Comparison of ENCODE assay signal across 34 mouse cellular contexts in the genomic region with DNA sequence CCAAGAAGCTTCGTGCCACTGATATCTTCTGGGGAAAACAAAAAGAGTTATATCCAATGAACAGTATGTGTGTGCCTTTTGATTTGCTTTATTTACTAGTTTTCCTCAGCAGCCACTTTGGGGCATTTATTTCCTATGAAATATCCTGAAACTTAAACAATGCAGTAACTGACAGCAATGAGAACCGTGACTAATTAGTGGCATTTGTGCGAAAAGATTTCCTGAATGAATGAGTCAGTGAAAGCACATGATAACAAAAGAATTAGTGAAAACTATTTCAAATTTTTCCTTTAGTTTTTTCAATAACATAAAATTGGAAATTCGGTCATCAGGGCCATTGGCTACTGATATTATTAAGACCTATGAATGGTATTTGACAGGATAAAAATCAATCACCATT.
"Had no signal": no experiment of that assay in that cellular context is flagged by ENCODE, and none has a peak within 500 bp of the region (broad histone marks: within the 10 kb centered on the region; RNA-seq: fewer than 3 reads in every experiment).

No protein-coding gene starts in this region.

- H3K27ac ChIP-seq: heart, embryonic 13.5 days; heart, embryonic 15.5 days; hindbrain, embryonic 10.5 days; hindbrain, embryonic 12.5 days; hindbrain, embryonic 13.5 days; hindbrain, embryonic 14.5 days; hindbrain, embryonic 15.5 days; intestine, embryonic 15.5 days; kidney, embryonic 15.5 days; kidney, postnatal 0 days; layer of hippocampus, adult 2 months; left cerebral cortex, adult 2 months had no signal

- H3K4me1 ChIP-seq: heart, embryonic 12.5 days; heart, embryonic 13.5 days; heart, embryonic 15.5 days; hindbrain, embryonic 12.5 days; hindbrain, embryonic 13.5 days; hindbrain, embryonic 15.5 days; intestine, embryonic 15.5 days; kidney, embryonic 15.5 days had no signal

- H3K36me3 ChIP-seq: heart, embryonic 12.5 days; heart, embryonic 13.5 days; heart, embryonic 15.5 days; hindbrain, embryonic 10.5 days; hindbrain, embryonic 12.5 days; hindbrain, embryonic 13.5 days; hindbrain, embryonic 15.5 days; intestine, embryonic 15.5 days; kidney, embryonic 15.5 days had no signal

- H3K9ac ChIP-seq: heart, embryonic 12.5 days; heart, embryonic 13.5 days; heart, embryonic 15.5 days; hindbrain, embryonic 12.5 days; hindbrain, embryonic 13.5 days; hindbrain, embryonic 14.5 days; hindbrain, embryonic 15.5 days; intestine, embryonic 15.5 days; kidney, embryonic 15.5 days had no signal

- H3K9me3 ChIP-seq: heart, embryonic 12.5 days; heart, embryonic 13.5 days; heart, embryonic 15.5 days; hindbrain, embryonic 10.5 days; hindbrain, embryonic 12.5 days; hindbrain, embryonic 13.5 days; hindbrain, embryonic 15.5 days; intestine, embryonic 15.5 days; kidney, embryonic 15.5 days had no signal

- DNase-seq: heart, postnatal 10 days; heart, postnatal 14 days; heart, postnatal 36 days; heart, postnatal 4 days; kidney, adult 11 months; kidney, adult 18-20 months; kidney, adult 2 months; kidney, adult 8-10 months; kidney, adult 9 months; kidney, postnatal 10 days; kidney, postnatal 14 days; kidney, postnatal 25 days; kidney, postnatal 36 days; kidney, postnatal 4 days; layer of hippocampus, adult 9-11 months; layer of hippocampus, postnatal 36 days had no signal

- H3K4me3 ChIP-seq: heart, embryonic 12.5 days; heart, embryonic 13.5 days; heart, embryonic 15.5 days; hindbrain, embryonic 10.5 days; hindbrain, embryonic 12.5 days; hindbrain, embryonic 13.5 days; hindbrain, embryonic 15.5 days; intestine, embryonic 15.5 days; kidney, embryonic 15.5 days; layer of hippocampus, adult 2 months; left cerebral cortex, adult 2 months had no signal

- ATAC-seq: hindbrain, embryonic 16.5 days; inflammation-experienced regulatory T-cells, adult 6 months; intestine, embryonic 15.5 days; intestine, embryonic 16.5 days; intestine, postnatal 0 days had no signal

- H3K27me3 ChIP-seq: heart, embryonic 12.5 days; heart, embryonic 13.5 days; heart, embryonic 15.5 days; hindbrain, embryonic 12.5 days; hindbrain, embryonic 13.5 days; hindbrain, embryonic 15.5 days; intestine, embryonic 15.5 days; kidney, embryonic 15.5 days had no signal

- H3K4me2 ChIP-seq: heart, embryonic 11.5 days; heart, embryonic 12.5 days; heart, embryonic 13.5 days; heart, embryonic 15.5 days; hindbrain, embryonic 12.5 days; hindbrain, embryonic 13.5 days; hindbrain, embryonic 14.5 days; hindbrain, embryonic 15.5 days; intestine, embryonic 15.5 days; kidney, embryonic 15.5 days had no signal
